Mouse (Mus musculus) 3T3-L1 (cell line): ENCODE results near the gene Traf7.
A peak's percentile ranks its signal among the peaks of the same experiment; 100 is the strongest.

Experiments
- DNase-seq: peaks from one replicate; pipeline ENCODE4 v3.0.0-alpha.2; 2015; ENCODE audit warnings: low read depth, low spot score

Gene Traf7

DNA sequence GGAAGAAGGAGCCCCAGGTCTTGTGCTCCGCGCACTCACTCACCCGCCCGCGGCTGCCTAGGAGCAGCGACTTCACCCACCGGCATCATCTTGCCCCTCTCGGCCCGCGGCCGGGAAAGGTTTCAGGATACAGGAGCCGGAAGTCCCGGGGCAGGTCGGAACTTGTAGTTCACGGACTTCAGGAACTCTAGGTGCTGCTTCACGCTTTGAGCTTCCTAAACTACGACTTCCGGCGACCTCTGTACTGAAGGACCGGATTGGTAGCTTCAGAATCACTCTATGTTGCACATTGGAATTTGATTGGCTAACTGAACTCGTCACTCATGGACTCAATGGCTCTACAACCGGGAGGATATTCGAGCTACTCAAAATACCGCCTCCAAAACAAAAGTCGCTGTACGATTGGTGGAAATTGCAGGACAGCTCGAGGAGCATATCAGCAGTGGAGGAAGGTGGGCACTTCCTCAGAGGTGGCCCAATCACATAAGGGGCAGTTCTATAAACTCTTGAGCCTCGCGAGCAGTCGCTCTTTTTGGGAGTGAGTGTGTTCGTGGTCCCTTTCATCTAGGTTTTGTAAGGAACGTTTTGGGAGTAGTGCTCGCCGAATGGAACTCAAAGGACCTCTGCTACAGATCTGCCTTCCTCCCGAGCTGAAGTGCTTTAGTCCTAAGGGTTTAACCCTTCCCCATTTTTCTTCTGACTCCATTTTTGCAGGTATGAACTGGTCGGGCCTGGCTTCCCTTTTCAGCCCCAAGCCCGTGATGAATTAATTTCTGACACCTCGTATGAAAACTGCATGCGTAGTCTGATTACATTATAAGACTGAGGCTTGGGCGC, at the start of gene Traf7:
Traf7 (minus strand) TSS at position 216 of the 837 bp plus-strand sequence.
- DNase-seq, result peak; percentile 100

DNA sequence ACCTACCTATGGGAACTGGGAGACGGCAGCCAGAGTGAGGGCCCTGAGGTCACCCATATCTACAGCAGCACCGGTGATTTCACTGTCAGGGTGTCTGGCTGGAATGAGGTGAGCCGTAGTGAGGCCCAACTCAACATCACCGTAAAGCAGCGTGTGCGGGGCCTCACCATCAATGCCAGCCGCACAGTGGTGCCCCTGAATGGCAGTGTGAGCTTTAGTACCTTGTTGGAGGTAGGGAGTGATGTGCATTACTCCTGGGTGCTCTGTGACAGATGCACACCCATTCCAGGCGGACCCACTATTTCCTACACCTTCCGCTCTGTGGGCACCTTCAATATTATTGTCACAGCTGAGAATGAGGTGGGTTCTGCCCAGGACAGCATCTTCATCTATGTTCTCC, 46.1 kb upstream of the Traf7 start:
- no peak for DNase-seq

DNA sequence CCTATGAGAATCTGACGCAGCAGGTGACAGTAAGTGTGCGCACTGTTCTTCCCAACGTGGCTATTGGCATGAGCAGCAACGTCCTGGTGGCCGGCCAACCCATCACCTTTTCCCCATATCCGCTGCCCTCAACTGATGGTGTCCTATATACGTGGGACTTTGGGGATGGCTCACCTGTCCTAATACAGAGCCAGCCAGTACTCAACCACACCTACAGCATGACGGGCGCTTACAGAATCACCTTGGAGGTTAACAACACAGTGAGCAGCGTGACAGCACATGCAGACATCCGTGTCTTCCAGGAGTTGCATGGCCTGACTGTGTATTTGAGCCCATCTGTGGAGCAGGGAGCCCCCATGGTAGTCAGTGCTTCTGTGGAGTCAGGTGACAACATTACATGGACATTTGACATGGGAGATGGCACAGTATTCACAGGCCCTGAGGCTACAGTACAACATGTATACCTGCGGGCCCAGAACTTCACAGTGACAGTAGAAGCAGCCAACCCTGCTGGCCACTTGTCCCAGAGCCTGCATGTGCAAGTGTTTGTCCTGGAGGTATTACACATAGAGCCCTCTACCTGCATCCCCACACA, 45.0 kb upstream of the Traf7 start:
- no peak for DNase-seq

DNA sequence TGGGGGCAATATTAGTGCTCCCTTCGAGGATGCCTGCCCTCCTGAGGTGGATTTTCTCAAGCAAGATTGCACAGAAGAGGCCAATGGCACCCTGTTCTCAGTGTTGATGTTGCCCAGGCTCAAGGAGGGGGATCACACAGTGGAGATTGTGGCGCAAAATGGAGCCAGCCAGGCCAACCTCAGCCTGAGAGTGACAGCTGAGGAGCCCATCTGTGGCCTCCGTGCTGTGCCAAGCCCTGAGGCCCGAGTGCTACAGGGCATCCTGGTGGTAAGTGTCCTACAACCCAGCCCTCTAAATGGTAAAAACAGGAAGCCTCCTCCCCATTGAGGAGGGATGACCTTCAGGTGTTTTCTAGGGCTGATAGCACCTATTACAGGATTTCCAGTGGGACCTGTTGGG, 42.1 kb upstream of the Traf7 start:
- DNase-seq, result no peak

DNA sequence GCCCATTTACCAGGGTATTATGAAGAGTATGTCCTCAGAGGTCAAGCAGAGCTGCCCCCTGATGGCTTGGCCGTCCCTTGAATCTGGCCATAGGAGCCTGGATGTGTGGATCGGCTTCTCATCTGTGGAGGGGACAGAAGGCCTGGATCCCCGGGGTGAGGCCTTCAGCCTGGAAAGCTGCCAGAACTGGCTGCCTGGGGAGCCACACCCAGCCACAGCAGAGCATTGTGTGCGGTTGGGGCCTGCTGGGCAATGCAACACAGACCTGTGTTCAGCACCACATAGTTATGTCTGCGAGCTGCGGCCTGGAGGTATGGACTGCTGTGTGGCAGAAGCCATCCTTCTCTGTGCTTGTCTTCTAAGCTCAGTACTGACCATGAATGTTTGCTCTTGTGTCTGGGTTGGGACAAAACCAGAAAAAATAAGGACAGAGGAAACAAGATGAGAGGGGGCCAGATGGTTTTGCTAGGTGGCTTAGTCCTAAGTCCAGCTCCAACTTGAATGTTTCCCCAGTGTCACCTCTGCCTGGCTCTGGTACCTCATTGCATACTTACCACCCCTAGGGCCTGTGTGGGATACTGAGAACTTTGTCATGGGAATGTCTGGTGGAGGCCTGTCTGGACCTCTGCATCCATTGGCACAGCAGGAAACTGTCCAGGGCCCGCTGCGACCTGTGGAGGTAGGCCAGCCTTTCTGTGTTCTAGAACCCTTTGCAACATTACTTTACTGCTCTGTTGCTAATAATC, 39.5 kb upstream of the Traf7 start:
- peak; percentile 73 for DNase-seq

DNA sequence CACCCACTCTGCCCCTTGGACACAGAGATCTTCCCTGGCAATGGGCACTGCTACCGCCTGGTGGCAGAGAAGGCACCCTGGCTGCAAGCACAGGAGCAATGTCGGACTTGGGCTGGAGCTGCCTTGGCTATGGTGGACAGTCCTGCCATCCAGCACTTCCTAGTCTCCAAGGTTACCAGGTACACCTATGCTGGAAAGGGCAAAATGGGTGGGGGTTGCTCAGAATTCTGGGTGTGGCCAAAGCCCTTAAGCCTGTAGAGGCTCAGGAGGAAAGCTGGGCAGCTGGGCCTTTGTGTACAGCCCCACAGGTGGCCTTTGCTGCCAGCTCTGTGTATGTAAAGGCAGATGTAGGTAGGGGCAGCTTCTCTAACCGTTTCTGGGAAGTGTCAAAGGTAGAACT, 38.1 kb upstream of the Traf7 start:
- DNase-seq, result no peak

DNA sequence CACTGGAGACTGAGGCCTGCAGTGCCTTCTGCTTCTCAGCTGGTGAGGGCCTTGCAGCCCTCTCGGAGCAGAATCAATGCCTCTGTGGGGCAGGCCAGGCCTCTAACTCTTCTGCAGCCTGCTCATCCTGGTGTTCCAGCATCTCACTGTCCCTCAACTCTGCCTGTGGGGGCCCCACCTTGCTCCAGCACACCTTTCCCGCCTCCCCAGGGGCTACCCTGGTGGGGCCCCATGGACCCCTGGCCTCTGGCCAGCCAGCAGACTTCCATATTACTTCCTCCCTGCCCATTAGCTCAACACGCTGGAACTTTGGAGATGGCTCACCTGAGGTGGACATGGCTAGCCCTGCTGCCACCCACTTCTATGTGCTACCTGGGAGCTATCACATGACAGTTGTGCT, 37.4 kb upstream of the Traf7 start:
- DNase-seq, result no peak

DNA sequence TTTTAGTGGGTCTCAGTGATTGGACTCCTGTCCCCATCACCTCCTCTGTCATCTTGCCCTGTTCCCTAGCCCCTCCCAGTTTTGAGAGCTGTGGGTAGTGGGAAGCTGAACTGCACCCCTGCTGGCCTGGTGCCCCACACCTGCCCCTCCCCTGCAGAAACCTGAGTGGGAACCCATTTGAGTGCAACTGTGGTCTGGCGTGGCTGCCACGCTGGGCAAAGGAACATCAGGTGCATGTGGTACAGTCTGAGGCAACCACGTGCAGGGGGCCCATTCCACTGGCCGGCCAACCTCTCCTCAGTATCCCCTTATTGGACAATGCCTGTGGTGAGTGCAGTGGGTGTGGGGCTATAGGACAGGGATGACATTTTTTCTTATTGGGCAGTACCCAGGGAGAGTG, 36.7 kb upstream of the Traf7 start:
- no peak for DNase-seq

DNA sequence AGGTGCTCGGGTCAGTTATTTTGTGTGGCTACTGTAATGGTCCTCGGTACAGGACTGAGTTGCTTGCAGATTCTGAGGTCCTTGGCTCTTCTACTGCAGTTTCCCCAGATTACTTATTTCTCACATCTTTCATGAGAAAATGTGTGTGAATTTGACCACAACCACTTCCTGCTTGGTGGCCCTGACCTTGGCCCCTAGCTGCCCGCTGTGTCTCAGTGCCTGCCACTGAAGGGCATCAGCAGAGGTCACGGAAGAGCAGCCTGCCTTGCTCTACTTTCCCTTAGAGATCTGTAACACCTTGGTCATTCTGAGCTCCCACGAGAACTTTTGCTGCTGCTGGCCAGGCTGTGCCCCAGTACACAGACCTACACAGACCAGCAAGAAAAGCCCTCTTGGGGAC, 35.9 kb upstream of the Traf7 start:
- no peak for DNase-seq

DNA sequence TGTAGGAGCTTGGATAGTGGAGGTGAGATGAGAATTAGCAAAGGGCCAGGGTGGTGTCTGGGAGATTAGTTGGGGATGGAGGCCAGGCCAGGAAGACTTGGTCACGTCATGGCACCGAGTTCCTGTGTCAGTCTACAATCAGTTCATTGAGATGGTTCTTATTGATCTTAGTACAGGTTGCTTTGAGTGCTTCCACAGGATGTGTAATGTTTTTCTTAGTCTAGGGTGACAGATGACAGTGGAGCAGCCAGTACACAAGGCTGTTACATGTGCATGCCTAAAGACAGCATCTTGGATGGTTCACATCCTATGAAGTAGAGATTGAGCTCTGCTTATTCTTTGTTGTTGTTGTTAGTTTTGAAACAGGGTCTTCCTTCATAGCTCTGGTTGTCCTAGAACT, 33.9 kb upstream of the Traf7 start:
- DNase-seq, result no peak

DNA sequence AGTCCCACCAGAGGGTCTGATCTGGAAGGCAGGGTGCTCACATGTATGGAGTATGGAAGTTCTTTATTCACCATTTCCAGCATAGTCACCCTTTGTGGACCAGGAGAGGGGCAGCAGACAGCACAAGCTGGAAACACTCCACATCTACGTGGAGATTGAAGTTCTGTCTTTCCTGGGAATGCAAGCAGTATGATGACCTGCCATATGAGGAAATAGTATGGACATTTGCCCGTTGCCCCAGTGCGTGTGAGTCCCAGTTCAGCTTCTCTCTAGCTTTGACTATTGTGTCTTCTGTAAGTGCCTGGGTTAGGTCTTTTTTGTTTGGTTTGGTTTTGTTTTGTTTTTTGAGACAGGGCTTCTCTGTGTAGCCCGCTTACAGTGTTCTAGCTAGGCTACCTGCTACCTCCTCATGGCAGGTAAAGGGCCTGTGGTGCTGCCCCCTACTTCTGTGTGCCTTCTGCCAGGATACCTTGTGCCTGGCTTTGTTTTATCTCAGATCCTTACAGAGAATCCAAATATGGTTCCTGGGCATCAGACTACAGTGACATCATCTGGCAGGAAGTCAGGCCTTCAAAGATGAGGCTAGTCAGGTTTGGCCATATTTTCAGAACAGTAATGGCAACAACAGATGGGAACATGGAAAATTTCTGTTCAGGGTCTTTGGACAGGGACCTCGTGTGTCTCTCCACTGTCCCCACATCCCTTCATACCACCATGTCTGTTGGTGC, 32.7 kb upstream of the Traf7 start:
- DNase-seq, result peak; percentile 56

DNA sequence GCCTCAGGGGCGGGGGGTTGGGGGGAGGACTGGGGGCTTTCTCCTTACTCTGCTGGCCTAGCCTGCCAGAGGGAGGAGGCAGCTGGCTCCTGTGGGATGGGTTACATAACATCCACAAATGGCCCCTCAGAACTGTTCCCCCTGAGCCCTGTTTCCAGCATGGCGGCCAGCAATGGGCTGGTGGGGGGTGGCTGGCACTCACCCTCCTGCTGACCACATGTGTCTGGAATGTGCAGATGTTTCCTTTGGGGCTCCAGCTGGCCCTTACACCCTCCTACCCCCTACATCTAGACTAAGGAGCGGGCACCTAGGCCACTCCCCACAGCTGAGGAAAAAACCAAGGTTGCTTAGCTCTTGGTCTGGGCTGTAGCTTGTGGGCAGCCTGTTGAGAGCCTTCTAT, 31.4 kb upstream of the Traf7 start:
- peak; percentile 75 for DNase-seq

DNA sequence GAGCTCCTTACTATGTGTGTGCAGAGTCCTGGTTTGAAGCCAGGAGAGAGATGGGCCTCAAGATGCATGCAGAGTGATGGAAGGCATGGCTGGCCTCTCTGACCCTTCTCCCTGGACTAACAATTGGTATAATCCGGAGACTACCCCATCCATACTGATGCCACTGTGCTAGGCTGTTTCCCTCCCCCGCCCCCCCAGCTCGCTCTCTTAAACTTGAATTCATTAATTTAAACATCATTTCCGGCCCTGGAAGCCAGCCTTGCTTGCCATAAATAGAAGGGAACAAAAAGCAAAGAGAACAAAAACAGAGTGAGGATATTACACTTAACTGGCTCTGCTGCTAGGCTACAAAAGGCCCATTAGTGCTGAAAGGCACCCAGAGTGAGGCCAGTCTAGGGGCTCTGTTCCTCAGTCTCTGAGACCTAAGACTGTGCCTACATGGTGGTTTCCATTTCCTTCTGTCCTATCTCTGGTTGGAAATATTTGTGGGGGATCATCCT, 30.9 kb upstream of the Traf7 start:
- peak; percentile 51 for DNase-seq

DNA sequence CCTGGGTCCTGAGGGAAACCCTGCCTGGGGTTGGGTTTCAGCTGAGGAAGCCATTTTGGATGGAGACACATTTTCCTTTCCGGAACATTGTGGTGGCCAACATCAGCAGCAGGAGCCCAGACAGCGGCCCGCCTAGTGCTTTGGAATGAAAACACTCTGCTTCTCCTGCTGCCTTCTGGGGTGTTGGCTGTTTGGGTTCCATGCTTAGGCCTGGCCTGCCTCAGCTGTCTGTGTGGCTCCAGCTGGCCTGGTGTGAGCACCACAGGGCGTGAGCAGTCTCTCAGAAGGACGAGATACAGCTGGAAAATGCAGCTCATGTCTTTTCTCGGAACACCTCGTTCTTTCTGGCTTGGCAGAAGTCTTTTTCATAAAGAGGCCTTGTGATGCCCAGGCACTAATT, 29.4 kb upstream of the Traf7 start:
- DNase-seq, result no peak

DNA sequence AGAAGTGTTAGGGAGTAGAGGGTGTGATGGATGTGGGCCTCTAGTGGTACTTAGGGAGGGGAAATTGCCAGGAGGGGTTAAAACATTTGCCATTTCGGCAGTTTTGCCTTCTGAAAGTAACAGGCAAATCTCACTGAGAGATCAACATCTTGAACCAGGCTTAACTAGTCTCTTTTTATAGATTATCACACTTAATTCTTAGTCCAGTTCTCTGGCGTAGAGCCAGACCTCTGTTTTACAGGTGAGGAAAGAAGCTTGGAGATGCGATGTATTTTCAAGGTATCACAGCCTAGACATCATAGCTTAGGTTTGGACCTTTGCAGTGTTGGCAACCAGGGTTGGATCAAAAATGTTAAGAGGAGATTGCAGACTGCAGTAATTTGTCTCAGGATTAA, 23.3 kb upstream of the Traf7 start:
- no peak for DNase-seq

DNA sequence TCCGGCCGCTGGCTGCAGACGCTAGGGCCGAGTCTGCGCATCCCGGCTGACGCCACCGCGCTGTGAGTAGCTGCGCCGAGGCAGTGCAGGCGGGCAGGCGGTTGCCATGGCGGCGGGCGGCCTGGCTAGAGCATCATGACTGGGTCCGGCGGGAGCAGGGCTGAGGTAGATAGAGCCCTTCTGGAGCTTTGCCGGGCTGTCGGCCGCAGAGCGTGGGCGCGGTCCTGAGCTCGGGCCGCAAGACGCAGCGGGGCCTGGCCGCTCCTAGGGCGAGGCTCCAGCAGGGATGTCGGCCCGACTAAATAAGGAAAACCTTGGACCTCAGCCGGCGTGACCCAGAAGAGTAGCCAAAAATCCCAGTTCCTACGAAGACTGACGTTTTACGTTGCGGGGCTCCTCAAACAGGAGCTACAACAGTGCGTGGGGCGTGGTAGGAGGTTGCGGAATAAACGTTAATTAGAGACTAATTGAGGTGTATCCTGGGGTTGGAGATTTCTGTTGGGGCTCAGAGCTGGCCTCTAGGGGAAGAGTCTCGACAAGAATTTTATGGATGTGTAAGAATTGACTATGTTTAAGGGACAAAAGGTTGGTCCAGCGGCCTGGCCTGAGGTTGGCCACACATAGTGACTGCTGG, 22.8 kb upstream of the Traf7 start:
- peak; percentile 91 for DNase-seq

DNA sequence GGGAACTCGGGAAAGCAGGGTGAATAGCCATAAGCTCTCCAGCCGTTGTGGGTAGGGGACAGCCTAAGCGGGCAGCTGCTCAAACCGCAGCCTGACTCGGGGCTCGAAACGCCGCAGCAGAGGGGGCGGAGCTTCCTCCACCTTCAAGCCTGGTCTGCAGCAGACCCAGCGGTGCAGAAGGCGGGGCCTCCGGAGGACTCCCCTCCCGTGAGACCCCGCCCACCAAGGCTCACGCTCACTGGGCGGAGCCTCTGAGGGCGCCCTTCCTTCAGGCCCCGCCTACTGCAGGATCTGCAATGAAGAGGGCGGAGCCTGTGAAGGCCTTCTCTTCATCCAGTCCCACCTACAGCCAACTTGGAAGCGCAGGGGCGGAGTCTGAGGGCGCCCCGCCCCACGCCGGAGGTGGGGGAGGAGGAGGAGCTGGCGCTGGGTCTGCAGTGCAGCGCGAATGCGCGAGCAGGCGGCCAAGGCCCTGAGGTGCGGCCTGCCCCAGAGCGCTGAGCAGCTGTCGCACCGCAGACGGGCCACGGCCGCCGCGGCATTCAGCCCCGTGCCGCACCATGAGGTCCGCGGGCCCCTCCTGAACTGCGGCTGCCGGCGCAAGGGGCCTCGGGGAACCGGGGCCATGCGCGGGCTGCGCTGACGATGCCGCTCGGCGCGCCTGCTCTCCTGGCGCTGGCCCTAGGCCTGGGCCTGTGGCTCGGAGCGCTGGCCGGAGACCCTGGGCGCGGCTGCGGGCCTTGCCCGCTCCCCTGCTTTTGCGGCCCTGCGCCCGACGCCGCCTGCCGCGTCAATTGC, 22.1 kb upstream of the Traf7 start, which contains the start of gene Pkd1:
Pkd1 (plus strand) TSS at position 217 of the 798 bp plus-strand sequence.
- DNase-seq, result peak; percentile 99

DNA sequence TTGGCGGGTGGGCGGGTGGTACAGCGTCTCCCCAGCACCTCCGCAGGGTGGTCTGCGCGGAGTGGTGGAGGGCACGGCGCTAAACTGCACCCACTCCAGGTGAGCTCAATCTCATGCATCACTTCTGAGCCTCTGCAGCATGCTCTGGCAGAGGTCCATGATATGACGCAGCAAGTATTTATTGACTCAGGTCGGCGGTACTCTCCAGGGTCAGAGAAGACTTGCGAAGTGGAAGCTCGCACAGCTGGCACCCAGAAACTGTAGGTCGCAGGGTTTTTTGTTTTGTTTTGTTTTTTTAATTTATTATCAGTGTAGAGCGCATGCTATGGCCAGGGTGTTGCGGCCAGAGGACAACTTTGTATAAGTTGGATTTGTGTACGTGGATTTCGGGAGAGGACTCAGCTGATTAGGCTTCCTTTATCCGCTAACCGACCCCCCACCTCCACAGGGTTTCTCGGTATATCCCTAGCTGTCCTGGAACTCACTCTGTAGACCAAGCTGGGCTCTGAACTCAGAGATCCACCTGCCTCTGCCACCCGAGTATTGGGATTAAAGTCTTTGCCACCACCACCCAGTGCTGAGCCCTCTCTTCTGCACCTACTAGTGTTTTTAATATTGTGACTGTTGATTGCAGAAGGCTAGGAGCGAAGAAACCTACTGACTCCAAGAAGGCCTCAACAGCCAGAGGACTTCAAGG, 21.3 kb upstream of the Traf7 start:
- DNase-seq, result peak; percentile 77

DNA sequence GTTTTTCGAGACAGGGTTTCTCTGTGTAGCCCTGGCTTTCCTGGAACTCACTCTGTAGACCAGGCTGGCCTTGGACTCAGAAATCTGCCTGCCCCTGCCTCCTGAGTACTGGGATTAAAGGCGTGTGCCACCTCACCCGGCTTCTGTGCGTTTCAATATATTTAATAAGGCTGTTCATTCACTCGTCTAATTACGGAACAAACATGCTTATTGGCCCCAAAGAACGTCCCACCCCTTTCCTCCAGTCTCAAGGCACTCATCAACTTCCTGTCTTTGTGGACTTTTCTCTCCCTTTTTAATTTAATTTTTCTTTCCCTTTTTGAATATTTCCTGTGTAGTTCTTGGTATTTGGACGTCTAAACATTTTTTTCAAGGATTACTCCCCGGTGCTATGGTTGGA, 20.7 kb upstream of the Traf7 start:
- no peak for DNase-seq

DNA sequence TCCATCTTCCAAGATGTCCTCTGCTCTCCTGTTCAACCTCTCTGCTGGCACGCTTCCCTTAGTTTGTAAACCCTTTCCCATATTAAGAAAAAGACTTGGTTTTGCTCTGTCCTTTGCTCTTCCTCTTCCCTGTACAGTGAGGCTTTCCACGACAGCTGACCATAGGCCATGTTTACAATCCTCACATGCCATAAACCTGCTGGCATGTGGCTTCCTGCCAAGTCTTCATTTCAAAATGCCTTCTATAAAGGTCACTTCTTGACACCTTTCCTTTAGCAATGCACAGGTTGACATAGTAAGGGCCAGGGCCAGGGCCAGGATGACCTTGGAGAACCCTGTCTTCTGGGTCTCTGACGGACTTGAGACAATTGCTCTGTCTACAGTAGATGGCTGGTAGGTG, 18.5 kb upstream of the Traf7 start:
- no peak for DNase-seq
